Mouse (Mus musculus) cortical plate, adult 2 months (tissue): ENCODE data around the gene Lbp.

ENCODE experiments used
- CTCF ChIP-seq: fragments of 200-500 bp; IDR thresholded peaks from 2 replicates; pipeline ENCODE4 v1.5.1; 2011; ENCODE audit warnings: mild to moderate bottlenecking, control low read depth, low read length; ENCODE audit not compliant: insufficient read depth; ENCODE audit errors: extremely low read depth
- POLR2A ChIP-seq: fragments of 200-500 bp; IDR thresholded peaks from 2 replicates; pipeline ENCODE4 v1.6.1; 2011; ENCODE audit warnings: mild to moderate bottlenecking, low read length, control low read depth; ENCODE audit not compliant: insufficient read depth; ENCODE audit errors: extremely low read depth

GRCm38 (mm10) chr2:158276451-158276850 is 29.8 kb upstream of the Lbp start:
- TF ChIP-seq CTCF, result no peak
- TF ChIP-seq POLR2A, result no peak
